In genomic region chr17:29237267-29237771, GRCm38 (mm10) we compare ENCODE assay signal across 8 mouse cellular contexts. TPM values are rescaled to one million over a fixed set of nuclear protein-coding genes. Genes with fewer than 3 reads are reported as not detected.
DNase-seq lines count a peak whose midpoint lies in the region; ATAC-seq lines count a peak whose summit lies in the region.

No protein-coding gene starts in this region.

- H3K27me3 ChIP-seq in heart, embryonic 10.5 days (ENCODE audit: insufficient read depth, poor library complexity, severe bottlenecking) = peaks cover 73% of the 10 kb centered on the region
- peaks cover 37% of the 10 kb centered on the region for H3K27me3 ChIP-seq in liver, embryonic 16.5 days (ENCODE audit: control insufficient read depth, insufficient read depth, low read depth, low read length)

- no peak for DNase-seq in heart, embryonic 10.5 days (ENCODE audit: low spot score)
- no peak for DNase-seq in heart, adult 9 months (ENCODE audit: low spot score in 2 of 2)
- peak; percentile 42 for DNase-seq in thymus, postnatal 4 days
- no peak for DNase-seq in thymus, postnatal 25 days
- DNase-seq in natural killer cell, adult 2 months (ENCODE audit: low spot score in 2 of 2) = no peak
- no peak for DNase-seq in adipocyte (ENCODE audit: low spot score)
- no peak for DNase-seq in kidney, adult 11 months

- H3K36me3 ChIP-seq in heart, embryonic 10.5 days = no peaks in the 10 kb centered on the region
- H3K36me3 ChIP-seq in liver, embryonic 16.5 days (ENCODE audit: control insufficient read depth, insufficient read depth) = no peaks in the 10 kb centered on the region

- peak overlapping the region; percentile 86 for H3K27ac ChIP-seq in heart, embryonic 10.5 days
- H3K27ac ChIP-seq in liver, embryonic 16.5 days (ENCODE audit: low read length) = no peak overlapping the region

- WGBS in heart, embryonic 10.5 days = under 1% methylated on average over 32 of the region's 32 CpGs
- 1% methylated on average over 31 of the region's 32 CpGs for WGBS in liver, embryonic 16.5 days (ENCODE audit: insufficient replicate concordance)

- peaks cover 46% of the 10 kb centered on the region for H3K4me1 ChIP-seq in heart, embryonic 10.5 days
- no peaks in the 10 kb centered on the region; the same call in none of the 2 replicates for H3K4me1 ChIP-seq in liver, embryonic 16.5 days (ENCODE audit: control insufficient read depth, low read depth, low read length)

- H3K4me3 ChIP-seq in heart, embryonic 10.5 days = peak overlapping the region; percentile 84
- peak overlapping the region; percentile 53 for H3K4me3 ChIP-seq in liver, embryonic 16.5 days (ENCODE audit: low read depth, low read length)

- ATAC-seq in liver, embryonic 16.5 days (ENCODE audit: low read depth) = no peak

- H3K9ac ChIP-seq in liver, embryonic 16.5 days (ENCODE audit: low read depth, low read length) = no peak overlapping the region

- no peaks in the 10 kb centered on the region for H3K9me3 ChIP-seq in heart, embryonic 10.5 days
- H3K9me3 ChIP-seq in liver, embryonic 16.5 days (replicated peaks; ENCODE audit: control insufficient read depth, low read length) = no peaks in the 10 kb centered on the region

- H3K4me2 ChIP-seq in liver, embryonic 16.5 days (ENCODE audit: low read depth, low read length) = peak overlapping the region; percentile 65

RNA-seq across cellular contexts. Expression of gene Cpne5, which starts 0.6 kb away (rescaled TPM):
- polyA plus RNA-seq in heart, embryonic 10.5 days (2016; fragmentation: Nextera tagmentation; extraction: Ambion mirVana) = 18.0 and 23.3 TPM in 2 replicates
- polyA plus RNA-seq in liver, embryonic 16.5 days (2015; fragmentation: Nextera tagmentation; extraction: Ambion mirVana) = 0.09 and 0.24 TPM in 2 replicates

RNA-seq across cellular contexts. Expression of gene Ppil1, which starts 26.7 kb away (rescaled TPM):
- 147 and 188 TPM in 2 replicates for polyA plus RNA-seq in heart, embryonic 10.5 days (2016; fragmentation: Nextera tagmentation; extraction: Ambion mirVana)
- polyA plus RNA-seq in liver, embryonic 16.5 days (2015; fragmentation: Nextera tagmentation; extraction: Ambion mirVana) = 70.1 and 76.8 TPM in 2 replicates

RNA-seq across cellular contexts. Expression of gene BC004004, which starts 31.3 kb away (rescaled TPM):
- 79.2 and 94.0 TPM in 2 replicates for polyA plus RNA-seq in heart, embryonic 10.5 days (2016; fragmentation: Nextera tagmentation; extraction: Ambion mirVana)
- 82.1 and 90.5 TPM in 2 replicates for polyA plus RNA-seq in liver, embryonic 16.5 days (2015; fragmentation: Nextera tagmentation; extraction: Ambion mirVana)

Comparison
In these comparisons a context has a peak if more than half of its experiments do, and no peak if none do; other contexts are left out.
1. RNA of gene Cpne5, which starts 0.6 kb away (polyA plus RNA-seq): 18.0 to 23.3 TPM in heart, embryonic 10.5 days; 0.09 to 0.24 TPM in liver, embryonic 16.5 days; every median in the first group is over 10 times any median in the second.